Mouse (Mus musculus) bone marrow macrophage, adult 2 months (primary cell): ENCODE results near the gene Dnase2b. TPM values are rescaled to one million over a fixed set of nuclear protein-coding genes. Genes with fewer than 3 reads are reported as not detected.

ENCODE experiments used
- H3K27ac ChIP-seq: 2 replicates; pipeline ENCODE4 v1.5.1; 2012; ENCODE audit warnings: low read depth, low read length; ENCODE audit not compliant: insufficient read depth
- H3K4me1 ChIP-seq: 2 replicates; pipeline ENCODE4 v1.6.1; 2012; ENCODE audit warnings: low read length; ENCODE audit not compliant: control insufficient read depth, insufficient read depth
- H3K4me3 ChIP-seq: 2 replicates; pipeline ENCODE4 v1.5.1; 2012; ENCODE audit warnings: mild to moderate bottlenecking, low read length, moderate library complexity; ENCODE audit not compliant: insufficient read depth
- CTCF ChIP-seq: IDR thresholded peaks from 2 replicates; pipeline ENCODE4 v1.5.1; 2012; ENCODE audit warnings: low read depth, mild to moderate bottlenecking, low read length, moderate library complexity
- POLR2A ChIP-seq: IDR thresholded peaks from 2 replicates; pipeline ENCODE4 v1.6.1; 2012; ENCODE audit warnings: mild to moderate bottlenecking, low read depth, low read length, borderline replicate concordance
- polyA plus RNA-seq: library from polyadenylated mRNA; stranded (reverse); fragments of >200 nt; gene quantifications from 2 replicates; pipeline ENCODE4 v1.2.4, GENCODE M21; 2012; ENCODE audit not compliant: missing spikeins, insufficient read depth, insufficient read length

Dnase2b gene
- polyA plus RNA-seq, 1 experiment: not detected

GRCm38 (mm10) chr3:146650716-146651115 lies 35.3 kb upstream of the Dnase2b start:
- Histone ChIP-seq H3K27ac (no peak overlapping the region), H3K4me3 (no peak overlapping the region), H3K4me1 (peaks cover 18% of the 10 kb centered on the region)
- no peak for TF ChIP-seq CTCF
- no peak for TF ChIP-seq POLR2A

GRCm38 (mm10) chr3:146649311-146649894 lies 34.0 kb upstream of the Dnase2b start:
- TF ChIP-seq POLR2A (no peak), CTCF (no peak)
- no peak overlapping the region for H3K27ac ChIP-seq

GRCm38 (mm10) chr3:146641818-146642427 lies 26.5 kb upstream of the Dnase2b start:
- H3K4me1 ChIP-seq: no peaks in the 10 kb centered on the region
- no peak overlapping the region for H3K4me3 ChIP-seq
- no peak overlapping the region for H3K27ac ChIP-seq
- TF ChIP-seq POLR2A: no peak
- TF ChIP-seq CTCF: no peak

More at GRCm38 (mm10) chr3:146649311-146649894, 34.0 kb upstream of the Dnase2b start:
- Histone ChIP-seq H3K4me3 (no peak overlapping the region), H3K4me1 (peaks cover 8% of the 10 kb centered on the region)

- H3K4me3 ChIP-seq: no peak overlapping the region
- no peaks in the 10 kb centered on the region for H3K4me1 ChIP-seq
- no peak overlapping the region for H3K27ac ChIP-seq
- TF ChIP-seq CTCF (no peak), POLR2A (no peak)
Measured at GRCm38 (mm10) chr3:146632506-146632905, 17.1 kb upstream of the Dnase2b start.

GRCm38 (mm10) chr3:146628227-146628982 lies 13.0 kb upstream of the Dnase2b start:
- Histone ChIP-seq H3K4me3 (no peak overlapping the region), H3K4me1 (no peaks in the 10 kb centered on the region), H3K27ac (no peak overlapping the region)
- no peak for TF ChIP-seq CTCF
- no peak for TF ChIP-seq POLR2A

GRCm38 (mm10) chr3:146625766-146626165 lies 10.4 kb upstream of the Dnase2b start:
- no peak overlapping the region for H3K4me3 ChIP-seq
- TF ChIP-seq POLR2A: no peak
- TF ChIP-seq CTCF: no peak

GRCm38 (mm10) chr3:146621966-146622365 lies 6.6 kb upstream of the Dnase2b start:
- Histone ChIP-seq H3K27ac (no peak overlapping the region), H3K4me3 (no peak overlapping the region), H3K4me1 (peaks cover under 1% of the 10 kb centered on the region)
- no peak for TF ChIP-seq CTCF
- TF ChIP-seq POLR2A: no peak

More at GRCm38 (mm10) chr3:146625766-146626165, 10.4 kb upstream of the Dnase2b start:
- H3K4me1 ChIP-seq: no peaks in the 10 kb centered on the region
- no peak overlapping the region for H3K27ac ChIP-seq

GRCm38 (mm10) chr3:146620555-146621249 lies 5.3 kb upstream of the Dnase2b start:
- Histone ChIP-seq H3K4me1 (peaks cover 6% of the 10 kb centered on the region), H3K4me3 (no peak overlapping the region), H3K27ac (no peak overlapping the region)
- no peak for TF ChIP-seq CTCF
- no peak for TF ChIP-seq POLR2A

- H3K27ac ChIP-seq: no peak overlapping the region
- H3K4me3 ChIP-seq: no peak overlapping the region
- H3K4me1 ChIP-seq: peaks cover 6% of the 10 kb centered on the region
- no peak for TF ChIP-seq POLR2A
- no peak for TF ChIP-seq CTCF
Measured at GRCm38 (mm10) chr3:146620101-146620500, 4.7 kb upstream of the Dnase2b start.
